Mouse (Mus musculus): ENCODE data around the gene Cadps.

- TF ChIP-seq POLR2A (IDR thresholded peaks at IDR 0.05; ENCODE audit: extremely low read depth, insufficient read depth, low read length) (no peak), CTCF (IDR thresholded peaks at IDR 0.05; ENCODE audit: extremely low read depth, insufficient read depth, low read length) (no peak)
Observed at GRCm38 (mm10) chr14:12388806-12389436, 434.0 kb downstream of the Cadps start.
